Mouse (Mus musculus): ENCODE results near the gene Gpatch8.

DNA sequence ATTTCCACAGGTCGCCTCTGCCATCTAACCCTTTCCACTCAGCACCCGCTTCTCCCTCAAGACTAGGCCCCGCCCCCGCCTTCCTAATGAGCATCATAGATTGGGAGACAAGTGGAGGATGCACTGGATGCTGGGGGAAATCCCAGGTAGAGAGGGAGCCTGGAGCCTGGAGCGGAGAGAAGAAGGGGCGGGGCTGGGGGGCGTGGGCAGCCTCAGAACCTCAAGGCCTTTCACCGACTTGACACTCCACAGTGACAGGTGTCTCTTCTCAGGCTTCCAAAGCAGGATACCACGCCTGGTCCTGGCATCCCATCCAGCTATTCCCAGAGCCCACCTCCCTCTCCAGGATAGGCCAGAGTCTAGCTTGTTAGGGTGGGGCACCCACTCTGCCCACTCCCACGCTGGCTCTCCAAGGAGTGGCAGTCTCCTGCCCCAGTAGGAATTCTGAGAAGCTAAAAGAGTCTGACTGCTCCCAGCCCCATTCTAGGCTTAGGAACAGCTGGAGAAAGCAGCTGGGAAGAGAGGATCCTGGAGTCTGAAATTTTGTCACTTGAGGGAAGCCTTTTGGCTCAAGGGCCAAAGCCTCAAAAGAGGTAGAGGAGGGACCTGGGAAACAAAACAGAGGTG is 110.8 kb downstream of the Gpatch8 start:
- no peak for TF ChIP-seq GATA1 (IDR thresholded peaks at IDR 0.05; ENCODE audit: low read length)
- no peak for TF ChIP-seq TAL1 (IDR thresholded peaks at IDR 0.05; ENCODE audit: low read length)
